17 mouse cellular contexts compared by ENCODE assay signal in the genomic region with DNA sequence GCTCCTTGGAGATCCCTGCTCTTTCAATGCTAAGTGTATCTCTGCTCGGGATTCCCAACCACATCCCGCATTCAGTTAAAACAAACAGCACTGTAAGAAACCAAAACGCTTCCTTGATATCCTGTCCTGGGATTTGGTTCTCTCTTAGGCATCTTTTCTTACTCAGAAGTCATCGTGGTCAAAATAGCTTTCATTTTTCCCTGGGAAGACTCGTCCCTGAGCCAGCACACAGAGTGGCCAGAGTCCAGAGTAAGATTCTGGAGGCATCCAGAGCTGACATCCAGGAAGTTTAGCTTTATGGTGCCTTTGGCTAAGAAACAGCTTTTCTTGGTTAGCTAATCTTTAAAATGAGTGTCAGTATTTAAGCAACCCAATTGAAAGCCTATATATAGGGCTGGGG. TPM values are rescaled to one million over a fixed set of nuclear protein-coding genes. Genes with fewer than 3 reads are reported as not detected.
"Had no signal": no experiment of that assay in that cellular context is flagged by ENCODE, and none has a peak within 500 bp of the region (broad histone marks: within the 10 kb centered on the region; RNA-seq: fewer than 3 reads in every experiment).

No protein-coding gene starts in this region.

- H3K4me2 ChIP-seq: limb, embryonic 12.5 days; neural tube, embryonic 12.5 days had no signal

- H3K9me3 ChIP-seq: limb, embryonic 12.5 days; neural tube, embryonic 12.5 days had no signal

- H3K4me1 ChIP-seq: limb, embryonic 12.5 days; neural tube, embryonic 12.5 days had no signal

- H3K4me3 ChIP-seq: limb, embryonic 12.5 days; neural tube, embryonic 12.5 days had no signal

- H3K27ac ChIP-seq: kidney, postnatal 0 days; limb, embryonic 12.5 days; liver, embryonic 14.5 days; neural tube, embryonic 12.5 days; stomach, postnatal 0 days had no signal

- H3K9ac ChIP-seq: limb, embryonic 12.5 days; liver, embryonic 14.5 days; neural tube, embryonic 12.5 days had no signal

- H3K36me3 ChIP-seq: limb, embryonic 12.5 days; neural tube, embryonic 12.5 days had no signal

- H3K27me3 ChIP-seq: limb, embryonic 12.5 days; neural tube, embryonic 12.5 days had no signal

- DNase-seq: kidney, adult 11 months; kidney, adult 9 months; kidney, postnatal 36 days; liver; lung, adult 2 months; lung, postnatal 14 days had no signal

RNA-seq across cellular contexts. Expression of gene Scgn, which starts 18.7 kb away (rescaled TPM):
- total RNA-seq: megakaryocyte progenitor cell, adult 5-6 weeks; monocyte, adult 5-6 weeks; neutrophil, adult 5-6 weeks had no signal
- polyA plus RNA-seq: limb, embryonic 12.5 days; liver, embryonic 14.5 days; lung, adult 2 months had no signal

RNA-seq across cellular contexts. Expression of gene Hist1h2aa, which starts 38.0 kb away (rescaled TPM):
- total RNA-seq: layer of hippocampus, adult 18-20 months; layer of hippocampus, postnatal 10 days; left cerebral cortex, postnatal 36 days; megakaryocyte progenitor cell, adult 5-6 weeks; monocyte, adult 5-6 weeks; neutrophil, adult 5-6 weeks had no signal
- polyA plus RNA-seq: kidney, postnatal 0 days; limb, embryonic 12.5 days; liver, embryonic 14.5 days; lung, adult 2 months; neural tube, embryonic 12.5 days; stomach, postnatal 0 days had no signal

RNA-seq across cellular contexts. Expression of gene Hist1h2ba, which starts 38.3 kb away (rescaled TPM):
- total RNA-seq: layer of hippocampus, adult 18-20 months; layer of hippocampus, postnatal 10 days; left cerebral cortex, postnatal 36 days; megakaryocyte progenitor cell, adult 5-6 weeks; monocyte, adult 5-6 weeks; neutrophil, adult 5-6 weeks had no signal
- polyA plus RNA-seq: kidney, postnatal 0 days; limb, embryonic 12.5 days; liver, embryonic 14.5 days; lung, adult 2 months; neural tube, embryonic 12.5 days; stomach, postnatal 0 days had no signal

RNA-seq across cellular contexts. Expression of gene Slc17a4, which starts 57.5 kb away (rescaled TPM):
- total RNA-seq: layer of hippocampus, adult 18-20 months; layer of hippocampus, postnatal 10 days; left cerebral cortex, postnatal 36 days; monocyte, adult 5-6 weeks; neutrophil, adult 5-6 weeks had no signal
- polyA plus RNA-seq: limb, embryonic 12.5 days; lung, adult 2 months had no signal
